Mouse (Mus musculus): ENCODE results near the gene Nfkb2. TPM values are rescaled to one million over a fixed set of nuclear protein-coding genes. Genes with fewer than 3 reads are reported as not detected.

Gene Nfkb2
- total RNA-seq, 2 experiments from 2014 or later, result 7.3 to 8.6 TPM

GRCm38 (mm10) chr19:46307781-46308180 lies 3.7 kb downstream of the Nfkb2 start:
- intact Hi-C loops (cut with DNase I), result loop anchor here (5.0 kb wide), 1 partner anchor 220 kb away; no protein-coding TSS in a partner anchor
- DNase-seq, result no peak

GRCm38 (mm10) chr19:46308303-46308702 lies 4.2 kb downstream of the Nfkb2 start:
- DNase-seq, result no peak

GRCm38 (mm10) chr19:46308706-46309435 lies 4.8 kb downstream of the Nfkb2 start:
- peak; percentile 76 to 78 for DNase-seq
- intact Hi-C loops (cut with DNase I), result loop anchor here (5.0 kb wide), 1 partner anchor 222 kb away; no protein-coding TSS in a partner anchor

More at GRCm38 (mm10) chr19:46308303-46308702, 4.2 kb downstream of the Nfkb2 start:
- intact Hi-C loops (cut with DNase I), result loop anchor here (5.0 kb wide), 1 partner anchor 221 kb away; no protein-coding TSS in a partner anchor

GRCm38 (mm10) chr19:46309651-46310305 lies 5.7 kb downstream of the Nfkb2 start:
- DNase-seq, result no peak
- intact Hi-C loops (cut with DNase I), result loop anchor here (2.0 to 5.0 kb wide), 2 partner anchors 17 to 222 kb away; partner anchors contain the start of gene Psd

GRCm38 (mm10) chr19:46310312-46310865 lies 6.3 kb downstream of the Nfkb2 start:
- no peak for DNase-seq
- intact Hi-C loops (cut with DNase I), result loop anchor here (2.0 kb wide), 1 partner anchor 16 kb away; the partner anchor contains the start of gene Psd

- DNase-seq, result peak in 1 of 2 experiments; percentile 8
- intact Hi-C loops (cut with DNase I), result loop anchor here (2.0 kb wide), 1 partner anchor 15 kb away; the partner anchor contains the start of gene Psd
These were observed 7.2 kb downstream of the Nfkb2 start for GRCm38 (mm10) chr19:46311341-46311740.

- DNase-seq, result no peak
- intact Hi-C loops (cut with DNase I), result no loop called here
These were observed 8.4 kb downstream of the Nfkb2 start for GRCm38 (mm10) chr19:46312566-46312965.

GRCm38 (mm10) chr19:46313116-46313515 lies 9.0 kb downstream of the Nfkb2 start:
- intact Hi-C loops (cut with DNase I), result no loop called here
- no peak for DNase-seq

GRCm38 (mm10) chr19:46313591-46313990 lies 9.5 kb downstream of the Nfkb2 start:
- no peak for DNase-seq
- intact Hi-C loops (cut with DNase I), result no loop called here

GRCm38 (mm10) chr19:46314151-46314601 lies 10.1 kb downstream of the Nfkb2 start:
- no peak for DNase-seq
- intact Hi-C loops (cut with DNase I), result no loop called here

- intact Hi-C loops (cut with DNase I), result no loop called here
- DNase-seq, result no peak
These were observed 11.0 kb downstream of the Nfkb2 start for GRCm38 (mm10) chr19:46314872-46315742.

- DNase-seq, result no peak
- intact Hi-C loops (cut with DNase I), result no loop called here
These were observed 11.9 kb downstream of the Nfkb2 start for GRCm38 (mm10) chr19:46315752-46316610.

- intact Hi-C loops (cut with DNase I), result no loop called here
- DNase-seq, result no peak
These were observed 12.9 kb downstream of the Nfkb2 start for GRCm38 (mm10) chr19:46316846-46317545.

GRCm38 (mm10) chr19:46317546-46317885 lies 13.4 kb downstream of the Nfkb2 start:
- DNase-seq, result no peak

GRCm38 (mm10) chr19:46318031-46318471 lies 13.9 kb downstream of the Nfkb2 start:
- peak in 1 of 2 experiments; percentile 13 for DNase-seq
- intact Hi-C loops (cut with DNase I), result no loop called here

More at GRCm38 (mm10) chr19:46317546-46317885, 13.4 kb downstream of the Nfkb2 start:
- intact Hi-C loops (cut with DNase I), result no loop called here

- DNase-seq, result peak in 1 of 2 experiments; percentile 29
These were observed 14.7 kb downstream of the Nfkb2 start for GRCm38 (mm10) chr19:46318586-46319378.

GRCm38 (mm10) chr19:46320076-46320785 lies 16.1 kb downstream of the Nfkb2 start:
- intact Hi-C loops (cut with DNase I), result no loop called here
- peak in 1 of 2 experiments; percentile 8 for DNase-seq

More at GRCm38 (mm10) chr19:46318586-46319378, 14.7 kb downstream of the Nfkb2 start:
- intact Hi-C loops (cut with DNase I), result no loop called here
